Mouse (Mus musculus): ENCODE results near the gene Tnr. TPM values are rescaled to one million over a fixed set of nuclear protein-coding genes. Genes with fewer than 3 reads are reported as not detected.

The Tnr gene
- polyA plus RNA-seq, 1 experiment from 2014 or later: 4.2 TPM

DNA sequence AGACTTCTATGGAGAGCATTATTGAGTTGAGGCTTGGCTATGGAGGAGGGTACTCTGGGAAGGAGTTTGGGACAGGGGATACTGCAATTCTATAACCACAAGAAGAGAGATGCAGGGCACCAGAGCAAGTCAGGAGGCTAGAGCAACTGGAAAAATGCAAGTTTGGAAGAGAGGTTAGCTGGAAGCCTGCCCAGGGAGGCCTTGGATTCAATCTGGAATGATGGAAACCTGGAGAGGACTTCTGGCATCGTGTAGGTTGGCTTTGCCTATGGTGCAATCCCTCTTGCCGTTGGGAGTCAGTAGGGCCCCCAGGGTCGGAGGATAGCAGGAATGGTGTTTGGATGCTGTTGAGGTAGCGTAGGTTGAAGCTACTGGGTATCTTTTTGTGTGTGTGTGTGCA, 90.0 kb downstream of the Tnr start:
- no peak overlapping the region for H3K27ac ChIP-seq
- WGBS: 89% methylated on average over 4 of the region's 4 CpGs
- no peaks in the 10 kb centered on the region for H3K27me3 ChIP-seq (ENCODE audit: control insufficient read depth, insufficient read depth, low read length)

GRCm38 (mm10) chr1:159614062-159614601, 90.6 kb downstream of the Tnr start:
- Histone ChIP-seq H3K4me3 (replicated peaks; ENCODE audit: low read length) (no peak overlapping the region), H3K36me3 (replicated peaks; ENCODE audit: control insufficient read depth, insufficient read depth) (no peaks in the 10 kb centered on the region), H3K4me2 (replicated peaks) (0 out of 2 replicates have a peak overlapping the region, but pooled peaks have one; percentile 41), H3K4me1 (replicated peaks; ENCODE audit: control insufficient read depth, insufficient read depth, low read length) (peaks cover 21% of the 10 kb centered on the region), H3K9me3 (ENCODE audit: control insufficient read depth, low read length) (no peaks in the 10 kb centered on the region), H3K9ac (no peak overlapping the region), H3K27ac (no peak overlapping the region), H3K27me3 (ENCODE audit: control insufficient read depth, insufficient read depth, low read length) (no peaks in the 10 kb centered on the region)
- DNase-seq (ENCODE audit: low spot score) (no peak), ATAC-seq (ENCODE audit: low FRiP score) (no peak)
- 83% methylated on average over 6 of the region's 6 CpGs for WGBS

More for the DNA sequence above, 90.0 kb downstream of the Tnr start:
- DNase-seq (ENCODE audit: low spot score) (no peak), ATAC-seq (ENCODE audit: low FRiP score) (no peak)
- H3K4me3 ChIP-seq (replicated peaks; ENCODE audit: low read length): no peak overlapping the region
- no peak overlapping the region for H3K9ac ChIP-seq
- H3K36me3 ChIP-seq (replicated peaks; ENCODE audit: control insufficient read depth, insufficient read depth): no peaks in the 10 kb centered on the region
- H3K4me1 ChIP-seq (replicated peaks; ENCODE audit: control insufficient read depth, insufficient read depth, low read length): peaks cover 18% of the 10 kb centered on the region
- no peaks in the 10 kb centered on the region for H3K9me3 ChIP-seq (ENCODE audit: control insufficient read depth, low read length)
- H3K4me2 ChIP-seq (replicated peaks): no peak overlapping the region

DNA sequence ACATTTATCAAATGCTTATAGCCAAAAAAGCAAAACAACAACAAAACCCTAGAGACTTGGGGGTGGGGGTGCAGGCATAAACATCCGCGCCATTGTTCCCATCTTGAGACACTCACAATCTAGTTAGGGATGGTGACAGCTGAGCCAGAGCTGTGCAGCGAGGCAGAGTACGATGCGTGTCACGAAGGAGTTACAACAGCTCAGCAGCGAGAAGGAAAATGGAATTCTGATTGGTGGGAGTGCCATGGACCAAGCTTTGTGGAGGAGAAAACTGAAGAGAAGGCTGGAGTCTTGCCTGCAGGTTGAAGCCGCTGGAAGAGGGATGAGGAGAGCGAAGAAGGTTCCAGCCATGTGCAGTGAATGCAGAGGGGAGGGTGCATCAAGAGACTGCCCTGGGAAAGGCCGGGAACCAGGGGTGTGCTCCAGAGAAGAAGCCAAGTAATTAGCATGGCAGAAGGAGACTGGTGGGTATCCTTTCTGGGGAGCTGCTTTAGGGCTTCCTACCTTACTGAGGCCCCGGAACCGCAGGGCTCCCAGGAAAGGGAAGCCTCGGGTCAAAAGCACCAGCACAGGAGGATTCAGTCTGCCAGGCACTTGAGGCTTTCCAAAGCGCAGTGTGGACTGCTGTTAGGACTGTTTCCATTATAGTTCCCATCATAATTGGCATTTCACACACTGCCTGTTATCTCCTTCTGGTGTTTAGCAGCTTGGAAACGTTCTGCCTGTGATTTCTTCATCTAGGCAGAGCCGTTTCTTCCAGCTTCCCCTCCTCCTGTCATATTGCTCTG, 91.3 kb downstream of the Tnr start:
- ATAC-seq (ENCODE audit: low FRiP score) (peak; percentile 68; the same call in 1 of the 2 replicates), DNase-seq (ENCODE audit: low spot score) (no peak)
- Histone ChIP-seq H3K27me3 (ENCODE audit: control insufficient read depth, insufficient read depth, low read length) (no peaks in the 10 kb centered on the region), H3K4me2 (replicated peaks) (peak overlapping the region; percentile 41), H3K9ac (peak overlapping the region; percentile 45), H3K9me3 (ENCODE audit: control insufficient read depth, low read length) (no peaks in the 10 kb centered on the region), H3K4me3 (replicated peaks; ENCODE audit: low read length) (peak overlapping the region; percentile 13), H3K27ac (peak overlapping the region; percentile 82), H3K36me3 (replicated peaks; ENCODE audit: control insufficient read depth, insufficient read depth) (no peaks in the 10 kb centered on the region), H3K4me1 (replicated peaks; ENCODE audit: control insufficient read depth, insufficient read depth, low read length) (peaks cover 24% of the 10 kb centered on the region)
- WGBS: 27% methylated on average over 16 of the region's 16 CpGs

GRCm38 (mm10) chr1:159615686-159616085, 92.1 kb downstream of the Tnr start:
- DNase-seq (ENCODE audit: low spot score) (no peak), ATAC-seq (ENCODE audit: low FRiP score) (no peak)
- H3K9me3 ChIP-seq (ENCODE audit: control insufficient read depth, low read length): no peaks in the 10 kb centered on the region
- H3K4me2 ChIP-seq (replicated peaks): peak overlapping the region; percentile 41; the same call in 1 of the 2 replicates
- no peak overlapping the region for H3K9ac ChIP-seq
- no peak overlapping the region for H3K27ac ChIP-seq
- H3K4me1 ChIP-seq (replicated peaks; ENCODE audit: control insufficient read depth, insufficient read depth, low read length): peaks cover 24% of the 10 kb centered on the region
- no peaks in the 10 kb centered on the region for H3K36me3 ChIP-seq (replicated peaks; ENCODE audit: control insufficient read depth, insufficient read depth)
- WGBS: 37% methylated on average over 4 of the region's 4 CpGs
- H3K27me3 ChIP-seq (ENCODE audit: control insufficient read depth, insufficient read depth, low read length): no peaks in the 10 kb centered on the region
- H3K4me3 ChIP-seq (replicated peaks; ENCODE audit: low read length): no peak overlapping the region

- Histone ChIP-seq H3K4me3 (replicated peaks; ENCODE audit: low read length) (no peak overlapping the region), H3K27ac (no peak overlapping the region), H3K36me3 (replicated peaks; ENCODE audit: control insufficient read depth, insufficient read depth) (no peaks in the 10 kb centered on the region), H3K4me1 (replicated peaks; ENCODE audit: control insufficient read depth, insufficient read depth, low read length) (peaks cover 24% of the 10 kb centered on the region), H3K27me3 (ENCODE audit: control insufficient read depth, insufficient read depth, low read length) (no peaks in the 10 kb centered on the region), H3K9me3 (ENCODE audit: control insufficient read depth, low read length) (no peaks in the 10 kb centered on the region), H3K4me2 (replicated peaks) (no peak overlapping the region), H3K9ac (no peak overlapping the region)
- ATAC-seq (ENCODE audit: low FRiP score) (peak; percentile 63; the same call in 1 of the 2 replicates), DNase-seq (ENCODE audit: low spot score) (no peak)
- 64% methylated on average over 2 of the region's 2 CpGs for WGBS
Measured at GRCm38 (mm10) chr1:159619205-159619604, 95.6 kb downstream of the Tnr start.

DNA sequence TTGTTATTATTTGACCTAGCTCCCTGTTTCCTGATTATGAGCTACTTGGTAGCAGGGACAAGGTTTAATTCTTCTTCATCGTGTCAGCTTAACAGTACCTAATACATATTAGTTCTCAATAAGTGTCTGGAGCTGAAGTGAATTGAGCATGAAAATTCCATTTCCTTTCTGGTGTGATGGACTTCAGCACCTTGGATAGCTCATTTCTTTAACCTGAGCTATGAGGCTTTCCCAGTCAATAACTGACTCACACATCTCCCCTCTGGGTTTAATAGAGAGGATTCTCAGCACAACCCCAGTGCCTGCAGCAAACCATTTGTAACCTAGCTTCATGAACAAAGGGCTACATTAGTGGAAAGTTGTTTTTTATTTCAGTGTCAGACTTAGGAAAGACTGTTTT, 97.8 kb downstream of the Tnr start:
- Histone ChIP-seq H3K4me3 (replicated peaks; ENCODE audit: low read length) (no peak overlapping the region), H3K4me2 (replicated peaks) (no peak overlapping the region), H3K36me3 (replicated peaks; ENCODE audit: control insufficient read depth, insufficient read depth) (no peaks in the 10 kb centered on the region), H3K9ac (no peak overlapping the region), H3K9me3 (ENCODE audit: control insufficient read depth, low read length) (no peaks in the 10 kb centered on the region), H3K27me3 (ENCODE audit: control insufficient read depth, insufficient read depth, low read length) (no peaks in the 10 kb centered on the region), H3K4me1 (replicated peaks; ENCODE audit: control insufficient read depth, insufficient read depth, low read length) (0 out of 2 replicates have a peak, but pooled peaks cover 6% of the 10 kb centered on the region), H3K27ac (no peak overlapping the region)
- WGBS: 50% methylated on average over 1 of the region's 1 CpGs
- ATAC-seq (ENCODE audit: low FRiP score) (no peak), DNase-seq (ENCODE audit: low spot score) (peak; percentile 46)

- WGBS: 90% methylated on average over 3 of the region's 3 CpGs
- Histone ChIP-seq H3K27me3 (ENCODE audit: control insufficient read depth, insufficient read depth, low read length) (no peaks in the 10 kb centered on the region), H3K9ac (no peak overlapping the region), H3K4me1 (replicated peaks; ENCODE audit: control insufficient read depth, insufficient read depth, low read length) (peaks cover 8% of the 10 kb centered on the region; the same call in 1 of the 2 replicates), H3K27ac (no peak overlapping the region), H3K4me2 (replicated peaks) (no peak overlapping the region), H3K4me3 (replicated peaks; ENCODE audit: low read length) (no peak overlapping the region), H3K9me3 (ENCODE audit: control insufficient read depth, low read length) (no peaks in the 10 kb centered on the region), H3K36me3 (replicated peaks; ENCODE audit: control insufficient read depth, insufficient read depth) (no peaks in the 10 kb centered on the region)
- ATAC-seq (ENCODE audit: low FRiP score): no peak
- no peak for DNase-seq (ENCODE audit: low spot score)
Measured at GRCm38 (mm10) chr1:159629119-159629518, 105.5 kb downstream of the Tnr start.

DNA sequence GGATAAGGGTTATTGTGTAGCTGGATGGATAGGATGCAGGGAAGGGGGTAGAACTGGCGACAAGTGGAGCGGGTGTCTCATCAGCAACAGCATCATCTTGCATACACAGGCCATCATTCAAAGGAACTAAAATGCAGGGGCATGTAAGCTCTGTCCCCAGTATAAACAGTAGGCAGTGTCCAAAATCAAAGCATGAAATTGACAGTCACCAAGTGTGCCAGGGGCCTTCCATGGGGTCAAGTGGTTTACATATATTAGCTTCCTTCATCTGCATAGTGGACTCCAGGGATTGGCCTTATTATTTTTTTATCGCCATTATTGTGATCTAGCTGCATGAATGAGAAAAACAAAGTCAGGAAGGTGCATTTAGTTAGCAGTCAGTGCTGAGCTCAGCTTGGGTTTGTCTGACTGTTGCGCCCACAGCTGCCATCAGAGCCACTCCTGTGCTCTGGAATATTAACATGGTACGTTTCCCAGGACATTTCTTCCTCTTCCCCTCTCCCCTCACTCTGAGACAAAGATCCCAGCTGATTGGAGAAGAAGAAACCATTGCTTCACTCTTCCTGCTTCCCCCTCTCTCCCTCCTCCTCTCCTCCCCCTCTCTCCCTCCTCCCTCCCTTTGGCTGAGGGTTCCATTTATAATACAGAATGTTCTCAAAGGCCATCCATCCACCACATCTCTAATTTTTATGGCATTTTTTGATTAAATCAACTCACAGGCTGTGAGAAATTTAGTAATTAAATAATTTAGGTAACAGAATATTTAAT, 106.4 kb downstream of the Tnr start:
- no peak overlapping the region for H3K4me3 ChIP-seq (replicated peaks; ENCODE audit: low read length)
- H3K9ac ChIP-seq: no peak overlapping the region
- WGBS: 46% methylated on average over 5 of the region's 5 CpGs
- H3K9me3 ChIP-seq (ENCODE audit: control insufficient read depth, low read length): no peaks in the 10 kb centered on the region
- no peak; the same call in 1 of the 2 replicates for ATAC-seq (ENCODE audit: low FRiP score)
- H3K27me3 ChIP-seq (ENCODE audit: control insufficient read depth, insufficient read depth, low read length): no peaks in the 10 kb centered on the region
- H3K27ac ChIP-seq: no peak overlapping the region
- H3K4me1 ChIP-seq (replicated peaks; ENCODE audit: control insufficient read depth, insufficient read depth, low read length): peaks cover 8% of the 10 kb centered on the region; the same call in 1 of the 2 replicates
- DNase-seq (ENCODE audit: low spot score): no peak
- H3K36me3 ChIP-seq (replicated peaks; ENCODE audit: control insufficient read depth, insufficient read depth): no peaks in the 10 kb centered on the region
- H3K4me2 ChIP-seq (replicated peaks): no peak overlapping the region

- H3K4me3 ChIP-seq (replicated peaks; ENCODE audit: low read length): no peak overlapping the region
- DNase-seq (ENCODE audit: low spot score): no peak
- 83% methylated on average over 3 of the region's 3 CpGs for WGBS
Measured at GRCm38 (mm10) chr1:159632558-159632957, 109.0 kb downstream of the Tnr start.

More at GRCm38 (mm10) chr1:159632558-159632957, 109.0 kb downstream of the Tnr start:
- H3K36me3 ChIP-seq (replicated peaks; ENCODE audit: control insufficient read depth, insufficient read depth): no peaks in the 10 kb centered on the region
- ATAC-seq (ENCODE audit: low FRiP score): no peak
- no peaks in the 10 kb centered on the region for H3K27me3 ChIP-seq (ENCODE audit: control insufficient read depth, insufficient read depth, low read length)
- H3K27ac ChIP-seq: no peak overlapping the region
- H3K4me2 ChIP-seq (replicated peaks): no peak overlapping the region
- peaks cover 8% of the 10 kb centered on the region; the same call in 1 of the 2 replicates for H3K4me1 ChIP-seq (replicated peaks; ENCODE audit: control insufficient read depth, insufficient read depth, low read length)
- H3K9me3 ChIP-seq (ENCODE audit: control insufficient read depth, low read length): no peaks in the 10 kb centered on the region
- no peak overlapping the region for H3K9ac ChIP-seq
